In genomic region chr14:76804447-76805150, GRCm38 (mm10) we compare ENCODE assay signal across 10 mouse cellular contexts.
A peak's percentile ranks its signal among the peaks of the same experiment; 100 is the strongest.
DNase-seq lines count a peak whose midpoint lies in the region; ATAC-seq and TF ChIP-seq lines count a peak whose summit lies in the region.
"Had no signal": no experiment of that assay in that cellular context is flagged by ENCODE, and none has a peak within 500 bp of the region (broad histone marks: within the 10 kb centered on the region; RNA-seq: fewer than 3 reads in every experiment).

No protein-coding gene starts in this region.

- H3K36me3 ChIP-seq in heart, postnatal 0 days (replicated peaks; ENCODE audit: control insufficient read depth, insufficient read depth, low read length) = no peaks in the 10 kb centered on the region
- H3K36me3 ChIP-seq in lung, embryonic 14.5 days (ENCODE audit: insufficient read depth) = no peaks in the 10 kb centered on the region
- H3K36me3 ChIP-seq: midbrain, embryonic 12.5 days had no signal

- no peak overlapping the region for H3K4me3 ChIP-seq in gastrocnemius, adult 2 months
- no peak overlapping the region for H3K4me3 ChIP-seq in heart, postnatal 0 days (ENCODE audit: low read depth, low read length)
- H3K4me3 ChIP-seq in lung, embryonic 14.5 days (ENCODE audit: low read depth, low read length) = no peak overlapping the region
- H3K4me3 ChIP-seq: midbrain, embryonic 12.5 days had no signal

- H3K4me2 ChIP-seq in heart, postnatal 0 days (ENCODE audit: low read depth, low read length) = no peak overlapping the region
- H3K4me2 ChIP-seq in lung, embryonic 14.5 days = no peak overlapping the region
- H3K4me2 ChIP-seq: midbrain, embryonic 12.5 days had no signal

- WGBS in heart, postnatal 0 days = 44% methylated on average over 6 of the region's 6 CpGs
- WGBS in lung, embryonic 14.5 days = 14% methylated on average over 6 of the region's 6 CpGs

- no peak for DNase-seq in gastrocnemius, adult 2 months
- DNase-seq in gastrocnemius, postnatal 14 days = no peak
- DNase-seq in brain, adult 2 months (ENCODE audit: low read depth, low spot score) = peak; percentile 57
- DNase-seq in heart, postnatal 0 days (ENCODE audit: low spot score) = peak; percentile 41
- DNase-seq in lung, embryonic 14.5 days = peak; percentile 74
- DNase-seq in B cell, adult 2 months = no peak
- DNase-seq in left cerebral cortex, postnatal 10 days (ENCODE audit: extremely low spot score in 1 of 2, low spot score in 2 of 2) = no peak
- no peak for DNase-seq in layer of hippocampus, adult 18-20 months (ENCODE audit: low spot score in 2 of 2)
- DNase-seq: gastrocnemius, postnatal 25 days had no signal

- ATAC-seq in heart, postnatal 0 days (ENCODE audit: insufficient read depth, low read depth) = no peak; the same call in 1 of the 2 replicates
- peak; percentile 38; the same call in 1 of the 2 replicates for ATAC-seq in lung, embryonic 14.5 days (ENCODE audit: insufficient read depth)

- 0 out of 2 replicates have a peak, but pooled peaks cover 4% of the 10 kb centered on the region for H3K9me3 ChIP-seq in heart, postnatal 0 days (replicated peaks; ENCODE audit: control insufficient read depth, low read length)
- H3K9me3 ChIP-seq in lung, embryonic 14.5 days (ENCODE audit: low read depth, low read length) = no peaks in the 10 kb centered on the region; the same call in 1 of the 2 replicates

- H3K27me3 ChIP-seq in heart, postnatal 0 days (ENCODE audit: control insufficient read depth, insufficient read depth, low read length) = no peaks in the 10 kb centered on the region
- no peaks in the 10 kb centered on the region for H3K27me3 ChIP-seq in lung, embryonic 14.5 days (ENCODE audit: insufficient read depth, low read length)
- H3K27me3 ChIP-seq: midbrain, embryonic 12.5 days had no signal

- TF ChIP-seq CTCF in gastrocnemius, adult 2 months (IDR thresholded peaks at IDR 0.05) = no peak
- no peak for TF ChIP-seq CTCF in heart, postnatal 0 days (IDR thresholded peaks at IDR 0.05; ENCODE audit: low read depth)
- TF ChIP-seq CTCF in lung, embryonic 14.5 days (IDR thresholded peaks at IDR 0.05; ENCODE audit: low read depth) = no peak

- intact Hi-C loops in gastrocnemius, adult 2 months (cut with DNase I) = no loop called here
- intact Hi-C loops in gastrocnemius, postnatal 14 days (cut with DNase I; ENCODE audit: low total_unique reads) = no loop called here
- intact Hi-C loops in left cerebral cortex, postnatal 10 days (cut with DNase I) = no loop called here

- no peak overlapping the region for H3K9ac ChIP-seq in heart, postnatal 0 days (replicated peaks; ENCODE audit: low read depth, low read length)
- H3K9ac ChIP-seq in lung, embryonic 14.5 days = no peak overlapping the region
- H3K9ac ChIP-seq: midbrain, embryonic 12.5 days had no signal

- TF ChIP-seq EP300 in heart, postnatal 0 days (IDR thresholded peaks at IDR 0.05; ENCODE audit: low read depth) = no peak

- H3K27ac ChIP-seq in gastrocnemius, adult 2 months = peak overlapping the region; percentile 82
- peak overlapping the region; percentile 49 for H3K27ac ChIP-seq in heart, postnatal 0 days (ENCODE audit: low read depth)
- peak overlapping the region; percentile 79 for H3K27ac ChIP-seq in lung, embryonic 14.5 days (ENCODE audit: low read depth)
- H3K27ac ChIP-seq: midbrain, embryonic 12.5 days had no signal

- 0 out of 2 replicates have a peak, but pooled peaks cover 3% of the 10 kb centered on the region for H3K4me1 ChIP-seq in heart, postnatal 0 days (ENCODE audit: control insufficient read depth, insufficient read depth)
- peaks cover 23% of the 10 kb centered on the region for H3K4me1 ChIP-seq in lung, embryonic 14.5 days (ENCODE audit: insufficient read depth)

Comparison
In these comparisons a context has a peak if more than half of its experiments do, and no peak if none do; other contexts are left out.
1. DNase-seq: peak in brain, adult 2 months (single experiment), heart, postnatal 0 days (single experiment) and lung, embryonic 14.5 days (single experiment); none in gastrocnemius, adult 2 months (single experiment), gastrocnemius, postnatal 14 days (single experiment), B cell, adult 2 months (0 of 2), left cerebral cortex, postnatal 10 days (0 of 2) and layer of hippocampus, adult 18-20 months (0 of 2).
2. Peak in every context shown above with its lines, with median percentiles within 50 percentile points of each other: H3K27ac ChIP-seq.